Mouse (Mus musculus) heart, postnatal 4 days (tissue): ENCODE measurements around the gene Dtx3. TPM values are rescaled to one million over a fixed set of nuclear protein-coding genes. Genes with fewer than 3 reads are reported as not detected.

ENCODE experiments used
- DNase-seq: peaks from one replicate; pipeline ENCODE4 v3.0.0; 2021
- total RNA-seq, 2 experiments: library from RNA; stranded (reverse); gene quantifications; 2 replicates each; pipeline ENCODE4 v1.2.3; 2021

Dtx3 gene
- total RNA-seq = 10 to 100 TPM; 50.0 to 53.8 TPM

DNA sequence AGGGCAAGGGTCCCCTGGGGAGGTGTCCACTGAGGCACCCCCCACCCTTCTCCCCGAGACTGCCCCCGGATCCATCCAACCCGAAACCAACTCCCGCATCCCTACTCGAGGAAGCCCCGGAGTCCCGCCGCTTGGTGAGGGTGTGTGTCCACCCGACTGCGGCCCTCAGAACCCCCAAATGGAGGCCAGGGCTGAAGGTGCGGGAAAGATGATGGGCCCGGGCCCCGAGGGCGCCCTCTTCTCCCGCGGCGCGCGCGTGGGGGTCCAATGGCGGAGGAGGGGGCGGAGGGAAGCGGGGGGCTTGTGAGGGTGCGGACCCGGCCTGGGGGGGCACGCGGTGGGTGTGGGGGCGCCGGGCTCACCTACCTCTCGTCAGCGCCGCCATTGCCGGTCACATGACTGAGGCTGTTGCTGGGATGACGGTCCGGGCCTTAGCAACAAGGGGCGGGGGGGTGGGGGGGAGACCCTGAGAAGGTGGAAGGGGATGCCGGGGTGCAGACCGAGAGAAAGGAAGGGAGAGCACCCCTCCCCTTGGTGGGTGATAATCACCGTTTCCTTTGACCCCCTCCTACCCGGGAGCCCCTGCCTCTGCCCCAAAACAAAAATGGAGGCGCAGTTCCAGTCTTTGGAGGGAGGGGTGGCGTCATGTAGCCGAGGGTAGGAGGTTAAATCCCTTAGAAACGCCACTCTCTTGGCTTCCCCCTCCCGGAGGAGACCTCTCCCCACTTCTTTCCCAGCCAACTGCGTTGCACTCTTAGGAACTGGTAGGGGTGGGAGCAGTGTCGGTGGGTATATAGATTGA is at the start of gene Dtx3:
Gene Dtx3, minus strand, starts transcription at position 401 of the 802 bp plus-strand sequence.
- peak; percentile 59 for DNase-seq

DNA sequence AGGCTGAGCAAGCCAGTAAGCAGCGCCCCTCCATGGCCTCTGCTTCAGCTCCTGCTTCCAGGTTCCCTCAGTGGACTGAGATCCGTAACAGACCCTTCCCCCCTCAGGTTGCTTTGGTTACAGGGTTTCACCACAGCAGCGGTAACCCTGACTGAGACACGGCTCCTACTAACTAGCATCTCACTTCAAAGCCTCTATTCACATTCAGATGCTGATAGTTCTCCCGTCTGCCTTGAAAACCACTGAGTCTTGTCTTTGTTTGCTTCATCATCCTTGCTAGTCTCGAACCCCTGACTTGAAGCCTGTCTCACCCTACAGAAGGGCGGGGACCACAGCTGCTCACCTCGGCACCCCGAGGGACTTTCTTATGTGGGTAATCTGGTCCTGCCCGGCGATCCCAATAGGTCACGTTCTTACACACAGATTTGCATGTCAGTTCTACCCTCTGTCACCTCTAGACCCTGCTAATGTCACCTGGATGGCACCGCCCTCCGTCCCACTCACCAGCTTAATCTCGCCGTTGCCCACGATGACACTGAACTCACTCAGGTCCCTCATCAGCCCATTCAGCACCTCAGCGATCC is 42.8 kb upstream of the Dtx3 start:
- no peak for DNase-seq

DNA sequence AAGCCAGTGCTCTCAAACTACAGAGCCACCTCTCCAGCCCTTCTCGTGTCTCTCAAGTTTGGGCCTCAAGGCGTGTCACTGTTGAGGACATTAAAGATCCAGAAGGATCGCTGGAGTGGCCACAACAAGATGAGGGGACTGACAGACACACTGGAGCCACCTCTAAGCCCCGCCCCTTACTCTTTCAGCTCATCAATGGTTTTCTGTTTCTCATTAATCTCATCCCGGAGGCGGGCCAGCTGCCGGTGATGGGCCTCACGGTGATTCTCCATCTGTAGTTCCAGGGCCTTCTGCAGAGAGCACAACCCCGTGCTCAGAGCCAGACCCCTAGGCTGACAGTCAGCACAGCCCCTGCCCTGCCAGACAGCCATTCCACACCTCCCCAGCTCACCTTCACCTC is 41.0 kb upstream of the Dtx3 start:
- no peak for DNase-seq

DNA sequence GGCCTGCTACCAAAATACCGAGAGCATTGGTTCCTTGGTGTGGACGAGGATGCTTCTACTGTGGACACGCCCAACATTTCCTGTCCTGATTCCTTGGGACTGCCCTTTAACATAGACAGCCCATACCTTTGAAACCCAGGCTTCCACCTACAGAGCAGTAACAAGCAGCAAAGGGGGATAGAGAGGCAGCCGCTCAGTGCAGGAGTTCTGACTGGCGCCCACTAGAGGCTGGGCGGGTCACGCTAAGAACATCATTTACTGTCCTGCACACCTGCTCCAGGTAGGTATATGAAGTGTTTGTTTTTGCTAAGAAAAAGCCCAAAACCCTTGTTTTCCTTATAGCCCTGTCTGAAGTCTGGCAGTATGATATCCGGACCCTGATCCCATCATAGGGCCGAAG is 37.6 kb upstream of the Dtx3 start:
- no peak for DNase-seq

DNA sequence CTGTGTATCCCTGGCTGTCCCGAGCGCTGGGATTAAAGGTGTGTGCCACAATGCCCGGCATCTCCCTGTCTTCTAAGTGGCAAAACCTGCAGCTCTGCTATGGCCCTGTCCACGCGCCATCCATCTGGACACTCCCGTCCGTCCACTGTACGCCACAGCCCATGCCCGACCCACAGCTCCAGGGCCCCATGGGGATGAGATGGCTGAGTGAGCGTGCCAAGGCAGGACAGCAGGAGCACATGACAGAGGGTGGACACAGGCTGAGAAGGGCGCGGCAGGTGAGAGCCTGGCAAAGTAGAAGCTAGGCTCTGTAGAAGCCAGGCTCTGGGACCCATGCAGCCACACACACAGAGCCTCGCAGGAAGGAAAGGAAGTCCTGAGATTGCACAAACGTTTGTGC is 36.2 kb upstream of the Dtx3 start:
- DNase-seq = no peak

DNA sequence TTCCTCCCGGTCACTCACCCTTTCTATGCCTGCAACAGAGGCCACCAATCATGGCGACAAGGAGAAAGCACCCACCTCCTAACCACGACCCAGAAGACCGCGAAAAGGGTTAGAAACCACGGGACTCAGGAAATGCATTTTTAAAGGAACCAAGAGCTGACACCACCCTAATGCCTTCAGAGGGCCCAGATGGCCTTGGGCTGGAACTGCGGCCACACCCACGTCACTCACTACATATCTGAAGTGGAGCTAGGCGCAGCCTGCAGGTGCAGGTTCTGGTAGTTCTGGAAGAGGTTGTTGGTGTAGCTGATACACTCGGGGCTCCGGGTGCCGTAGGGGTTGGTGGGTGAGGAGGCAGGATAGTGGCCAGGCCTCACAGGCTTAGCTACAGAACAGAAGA is 35.2 kb upstream of the Dtx3 start:
- no peak for DNase-seq

DNA sequence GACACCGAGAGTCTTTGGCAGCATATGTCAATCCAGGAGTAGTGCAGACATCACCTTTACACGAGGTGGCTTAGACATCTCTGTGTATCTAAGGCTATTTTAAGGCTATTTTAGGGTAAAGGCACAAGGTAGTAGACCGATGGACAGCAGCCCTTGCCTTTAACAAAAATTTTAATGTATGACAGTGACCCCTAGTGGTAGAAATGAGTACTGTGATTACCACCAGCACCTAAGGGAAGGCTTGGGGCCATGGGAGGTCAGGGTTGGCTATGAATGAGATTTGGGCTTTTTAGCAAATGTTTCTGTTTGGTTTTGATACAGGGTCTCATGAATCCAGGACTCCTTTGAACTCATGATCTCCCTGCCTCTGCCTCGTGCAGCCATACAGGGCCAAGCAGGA is 33.4 kb upstream of the Dtx3 start:
- DNase-seq = peak; percentile 49

DNA sequence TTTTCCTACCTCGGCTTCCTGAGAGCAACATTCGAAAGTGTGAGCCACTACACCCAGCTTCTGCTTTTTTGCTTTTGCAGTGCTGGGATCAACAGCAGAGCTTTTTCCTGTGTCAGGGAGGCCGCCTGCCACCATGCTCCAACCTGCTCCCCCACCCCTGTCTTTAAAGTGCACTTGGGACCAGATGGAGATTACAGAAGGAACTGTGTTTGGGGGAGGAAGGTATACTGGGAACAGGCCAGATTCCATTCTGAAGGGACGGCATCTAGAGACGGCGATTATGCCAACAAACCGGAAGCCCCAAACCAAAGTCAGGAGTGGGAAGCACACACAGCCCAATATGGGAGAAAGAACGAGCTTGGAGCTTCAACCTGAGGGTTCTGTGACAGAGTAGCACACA is 31.6 kb upstream of the Dtx3 start:
- no peak for DNase-seq

DNA sequence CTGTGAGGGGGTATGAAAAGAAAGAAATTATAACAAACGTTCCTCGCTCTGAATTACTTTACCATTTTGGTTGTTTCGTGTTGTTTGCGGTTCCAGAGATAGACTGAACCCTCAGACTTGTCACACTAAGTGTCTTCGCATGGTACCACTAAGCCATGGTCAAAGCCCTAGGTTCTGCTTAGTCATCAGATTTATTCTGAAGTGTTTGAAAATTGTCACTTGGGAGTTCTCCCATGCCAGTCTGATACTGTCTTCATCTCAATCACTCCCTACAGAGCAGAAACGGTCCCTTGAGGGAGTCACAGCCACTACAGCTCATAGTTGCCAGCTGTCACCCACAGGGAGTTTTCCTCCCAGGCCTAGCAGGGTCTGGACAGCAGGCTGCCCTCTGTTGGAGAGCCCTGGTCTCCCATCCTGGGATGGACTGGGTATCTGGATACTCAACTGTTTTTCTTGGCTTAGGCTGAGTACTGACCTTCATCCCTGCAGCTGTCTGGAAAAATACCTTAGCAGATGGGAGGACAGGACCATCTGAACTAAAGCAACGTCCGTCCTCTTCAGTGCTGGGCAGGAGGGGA is 30.9 kb upstream of the Dtx3 start:
- peak; percentile 26 for DNase-seq

DNA sequence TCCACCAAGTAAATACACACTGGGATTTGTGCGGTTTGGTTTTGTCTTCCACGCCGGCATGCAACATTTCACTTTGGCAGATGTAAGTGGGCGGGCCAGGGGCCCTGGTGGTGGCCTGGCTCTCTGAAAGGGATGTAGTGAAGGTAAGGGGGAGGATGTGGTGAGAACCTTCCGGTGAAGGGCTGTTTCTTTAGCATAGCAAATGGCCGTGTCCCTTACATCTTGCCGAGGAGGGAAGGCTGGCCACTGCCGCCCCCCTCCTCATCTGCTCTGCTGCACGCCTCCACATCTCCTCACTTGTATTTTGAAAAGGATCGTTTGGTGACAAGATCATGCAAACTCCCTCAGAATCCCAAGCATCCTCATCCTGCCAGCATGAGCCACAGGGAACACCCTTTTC is 30.2 kb upstream of the Dtx3 start:
- DNase-seq = no peak

DNA sequence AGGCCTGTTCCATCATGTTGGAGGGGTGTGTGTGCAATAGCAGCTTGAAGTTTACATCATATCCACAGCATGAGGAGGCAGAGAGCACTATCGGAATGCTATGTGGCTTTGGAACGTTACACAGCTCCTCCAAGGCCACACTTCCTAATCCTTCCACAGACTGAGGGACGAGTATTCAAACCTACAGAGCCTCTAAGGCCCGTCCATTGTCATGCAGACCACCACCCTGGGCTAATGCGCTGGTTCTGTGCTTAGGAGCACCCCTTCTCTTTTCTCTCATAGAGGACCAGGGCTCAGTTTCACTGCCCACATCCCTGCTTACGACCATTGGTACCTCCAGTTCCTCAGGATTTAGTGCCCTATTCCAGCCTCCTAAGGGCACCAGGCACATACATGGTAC is 29.7 kb upstream of the Dtx3 start:
- no peak for DNase-seq

DNA sequence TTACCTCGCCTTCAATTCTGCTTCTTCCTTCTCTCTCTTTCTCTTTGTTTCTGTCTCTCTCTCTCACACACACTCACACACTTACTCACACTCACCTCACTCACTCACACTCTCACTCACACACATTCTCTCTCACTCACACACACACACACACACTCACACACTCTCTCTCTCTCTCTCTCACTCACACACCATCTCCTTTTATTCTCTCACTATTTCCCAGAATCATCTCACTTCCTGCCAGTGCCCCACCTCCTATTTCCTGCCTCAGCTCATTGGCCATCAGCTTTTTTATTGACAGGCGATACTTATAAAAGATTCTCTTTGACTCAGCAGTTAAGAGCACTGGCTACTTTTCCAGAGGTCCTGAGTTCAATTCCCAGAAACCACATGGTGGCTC is 22.8 kb upstream of the Dtx3 start:
- no peak for DNase-seq

DNA sequence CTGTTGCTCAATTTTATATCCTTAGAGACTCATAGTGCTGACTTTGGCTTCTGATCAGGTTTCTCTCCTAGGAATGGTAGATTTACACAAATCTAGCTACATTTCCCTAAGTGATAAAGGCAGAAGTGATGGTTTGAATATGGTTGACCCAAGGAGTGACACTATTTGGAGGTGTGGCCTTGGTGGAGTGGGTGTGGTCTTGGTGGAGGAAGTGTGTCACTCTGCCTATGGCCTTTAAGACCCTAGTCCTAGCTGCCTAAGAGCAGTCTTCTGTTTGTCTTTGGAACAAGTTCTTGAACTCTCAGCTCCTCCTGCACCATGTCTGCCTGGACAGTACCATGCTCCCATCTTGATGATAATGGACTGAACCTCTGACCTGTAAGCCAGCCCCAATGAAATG is 21.6 kb upstream of the Dtx3 start:
- DNase-seq = no peak

DNA sequence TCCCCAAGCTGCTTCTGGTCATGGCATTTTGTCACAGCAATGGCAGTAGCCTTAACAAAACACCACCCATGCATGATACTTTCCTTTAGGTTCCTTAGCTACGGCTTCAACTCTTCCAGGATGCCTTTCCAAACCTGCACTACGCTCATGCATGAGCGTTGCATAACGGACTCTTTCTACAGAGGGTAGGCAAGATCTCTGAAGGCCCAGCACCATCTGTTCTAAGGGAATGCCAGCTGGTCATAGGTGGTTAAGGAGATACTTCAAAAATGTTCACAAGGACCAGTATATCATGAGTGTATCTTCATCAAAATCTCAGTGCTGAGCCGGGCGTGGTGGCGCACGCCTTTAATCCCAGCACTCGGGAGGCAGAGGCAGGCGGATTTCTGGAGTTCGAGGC is 20.9 kb upstream of the Dtx3 start:
- DNase-seq = no peak

DNA sequence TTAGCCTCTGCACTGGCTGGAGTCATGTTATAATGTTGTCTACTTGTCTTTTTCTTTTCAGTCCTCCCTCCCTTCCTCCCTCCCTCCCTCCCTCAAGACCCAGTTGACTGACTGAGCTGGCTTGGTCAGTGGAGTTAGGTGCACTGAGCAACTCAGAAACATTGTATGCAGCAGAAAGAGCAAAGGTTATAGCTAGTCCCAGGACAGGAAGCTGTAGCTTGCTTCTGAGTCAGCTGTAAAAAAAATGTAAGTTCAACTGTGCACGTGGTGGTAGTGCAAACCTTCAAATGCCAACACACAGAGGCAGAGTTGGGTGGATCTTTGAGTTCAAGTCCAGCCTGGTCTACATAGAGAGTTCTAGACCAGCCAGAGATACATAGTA is 18.9 kb upstream of the Dtx3 start:
- DNase-seq = no peak

DNA sequence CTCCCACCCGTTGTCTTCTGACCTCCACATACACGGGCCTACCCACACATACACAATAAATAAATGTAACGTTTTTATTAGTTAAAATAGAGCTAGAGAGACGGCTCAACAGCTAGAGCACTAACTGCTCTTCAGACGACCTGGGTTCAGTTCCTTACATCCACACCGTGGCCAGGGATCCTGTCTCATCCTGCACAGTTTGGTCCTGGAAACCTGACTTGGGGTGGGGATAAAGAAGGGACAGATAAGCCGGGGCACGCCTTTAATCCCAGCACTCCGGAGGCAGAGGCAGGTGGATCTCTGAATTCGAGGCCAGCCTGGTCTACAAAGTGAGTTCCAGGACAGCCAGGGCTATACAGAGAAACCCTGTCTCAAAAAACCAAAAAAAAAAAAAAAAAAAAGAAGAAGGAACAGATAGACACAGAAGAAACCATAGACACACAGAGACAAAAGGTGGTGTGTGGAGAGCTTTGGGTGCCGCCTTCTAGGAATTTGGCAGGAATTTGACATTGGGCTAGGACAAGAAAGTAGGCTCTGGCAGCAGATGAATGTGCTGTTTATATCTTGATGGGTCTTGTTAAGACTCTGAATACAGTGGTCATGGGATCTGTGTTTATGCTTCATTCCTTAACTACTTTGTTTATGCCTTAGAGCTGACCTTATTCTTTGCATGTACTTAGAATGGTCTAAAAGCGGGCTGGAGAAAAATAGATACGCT is 18.3 kb upstream of the Dtx3 start:
- DNase-seq = no peak

DNA sequence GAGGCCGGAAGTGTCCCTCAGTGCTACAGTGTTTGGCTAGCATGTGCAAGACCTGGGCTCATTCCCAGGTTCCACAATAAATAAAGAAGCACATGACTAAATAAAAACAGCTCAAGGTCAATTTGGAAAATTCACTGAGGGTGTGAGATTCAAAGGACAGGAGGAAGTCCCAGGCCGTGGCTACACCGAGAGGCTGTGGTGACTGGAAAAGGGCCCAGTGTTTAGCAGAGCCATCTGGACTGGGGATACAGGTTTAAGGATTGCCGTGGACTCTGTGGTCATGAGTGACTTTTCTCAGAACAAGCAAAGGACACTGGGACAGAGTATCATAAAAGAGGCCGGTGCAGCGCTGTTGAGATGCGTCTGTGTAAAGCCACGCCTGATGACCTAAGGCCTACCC is 17.7 kb upstream of the Dtx3 start:
- DNase-seq = no peak

DNA sequence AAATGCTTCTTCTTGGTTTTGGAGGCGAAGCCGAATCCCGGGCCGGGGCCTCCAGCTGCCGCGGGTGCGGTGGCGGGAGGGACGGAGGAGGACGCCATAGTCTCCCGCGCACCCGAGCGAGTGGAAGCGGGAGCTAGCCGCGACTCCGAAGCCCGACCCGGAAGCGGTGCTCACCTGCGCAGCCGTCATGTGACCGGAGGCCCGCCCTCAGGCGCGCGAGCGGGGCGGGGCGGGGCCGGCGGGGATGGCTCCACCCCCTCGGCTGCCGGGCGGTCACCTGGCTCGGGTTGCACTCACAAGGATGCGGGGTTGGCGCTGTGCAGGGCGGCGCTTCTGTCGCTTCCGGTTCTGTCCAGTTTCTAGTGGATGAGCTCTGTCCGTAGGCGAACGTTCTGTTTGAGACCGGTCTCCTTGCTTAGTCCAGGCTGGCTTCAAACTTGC is 15.9 kb upstream of the Dtx3 start, which contains the start of gene Pip4k2c:
Gene Pip4k2c, minus strand, starts transcription at position 172 of the 441 bp plus-strand sequence.
- peak; percentile 89 for DNase-seq

DNA sequence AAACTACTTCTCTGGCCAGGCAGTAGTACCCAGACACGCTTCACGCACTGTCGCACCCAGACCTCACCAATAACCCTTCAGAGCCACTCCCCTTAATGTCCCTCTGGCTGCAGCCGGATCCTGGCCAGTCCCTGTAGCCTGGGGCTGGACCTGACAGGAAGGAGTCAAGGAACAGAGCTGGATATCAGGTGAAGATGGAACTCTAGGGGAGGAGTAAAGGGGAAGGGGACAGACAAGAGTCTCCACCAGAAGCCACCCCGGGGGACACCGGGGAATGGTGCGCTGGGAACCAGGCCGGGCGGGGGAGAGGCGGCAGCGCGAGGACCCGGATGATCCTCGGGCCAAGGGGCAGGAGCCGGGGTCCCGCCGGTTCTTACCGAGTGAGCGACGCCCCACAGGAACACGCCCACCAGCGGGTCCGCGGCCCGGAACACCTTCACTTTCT is 15.5 kb upstream of the Dtx3 start:
- DNase-seq = peak; percentile 39

DNA sequence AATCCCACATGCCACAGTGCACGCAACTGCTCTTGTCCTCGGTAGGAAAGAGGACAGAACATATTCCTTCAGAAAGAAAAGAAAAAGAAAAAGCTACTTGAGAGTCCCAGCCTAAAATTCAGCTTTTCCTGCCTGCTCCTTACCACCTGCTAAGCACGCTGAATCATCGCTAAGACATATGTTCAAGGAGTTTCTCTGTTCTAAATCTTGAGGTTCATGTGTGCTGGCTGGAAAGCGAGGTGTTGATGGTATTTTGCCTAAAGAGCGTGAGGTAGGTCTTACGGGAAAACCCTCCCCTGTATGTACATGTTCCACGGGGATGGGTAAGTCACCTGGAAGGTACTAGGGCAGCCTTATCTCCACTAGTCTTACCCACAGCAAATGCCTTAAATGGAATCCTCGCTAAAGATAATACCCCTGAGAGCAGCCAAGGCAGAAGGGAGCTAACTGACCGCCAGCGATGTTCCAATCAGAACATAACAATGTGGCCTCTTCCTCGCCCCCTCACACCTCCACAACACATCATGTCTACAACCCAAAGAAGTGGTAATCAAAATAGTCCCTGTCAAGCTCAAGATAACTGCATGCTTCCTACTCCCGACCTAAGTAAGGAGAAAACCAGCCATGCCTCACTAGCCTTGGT is 14.5 kb upstream of the Dtx3 start:
- DNase-seq = no peak

DNA sequence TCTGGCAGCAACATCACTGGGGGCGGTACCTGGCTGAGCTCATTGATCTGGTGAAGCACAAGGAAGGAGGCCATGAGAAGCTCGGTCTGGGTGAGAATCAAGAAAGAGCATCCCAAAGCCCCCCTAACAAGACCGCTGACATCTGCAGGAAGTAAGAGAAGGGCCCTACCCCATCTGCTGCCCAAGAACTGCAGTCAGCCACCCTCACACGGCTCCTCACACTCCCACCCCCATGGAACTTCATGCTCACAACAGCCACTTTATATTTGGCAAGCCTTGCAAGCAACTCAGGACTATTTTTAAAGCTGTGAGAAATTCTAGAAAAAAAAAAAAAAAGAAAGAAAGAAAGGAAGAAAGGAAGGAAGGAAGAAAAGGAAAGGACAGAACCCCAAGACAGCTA is 13.4 kb upstream of the Dtx3 start:
- no peak for DNase-seq

DNA sequence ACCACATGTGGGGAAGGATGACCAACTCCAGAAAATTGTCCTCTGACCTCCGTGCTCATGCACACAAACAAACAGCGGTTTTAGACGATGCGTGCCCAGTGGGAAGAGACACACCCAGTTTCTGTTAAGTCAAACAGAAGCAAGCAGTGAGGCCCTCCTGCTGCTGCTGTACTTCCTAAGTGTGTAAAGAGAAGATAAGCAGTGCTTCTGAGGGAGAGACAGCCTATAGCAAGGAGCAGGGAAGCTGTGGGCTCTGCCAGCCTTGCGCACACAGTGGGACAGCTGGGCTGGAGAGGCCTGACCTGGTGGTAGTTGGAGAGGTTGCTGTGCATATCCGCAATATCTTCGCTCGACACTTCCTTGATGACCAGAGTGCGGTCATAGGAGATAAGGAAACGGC is 9.8 kb upstream of the Dtx3 start:
- no peak for DNase-seq

DNA sequence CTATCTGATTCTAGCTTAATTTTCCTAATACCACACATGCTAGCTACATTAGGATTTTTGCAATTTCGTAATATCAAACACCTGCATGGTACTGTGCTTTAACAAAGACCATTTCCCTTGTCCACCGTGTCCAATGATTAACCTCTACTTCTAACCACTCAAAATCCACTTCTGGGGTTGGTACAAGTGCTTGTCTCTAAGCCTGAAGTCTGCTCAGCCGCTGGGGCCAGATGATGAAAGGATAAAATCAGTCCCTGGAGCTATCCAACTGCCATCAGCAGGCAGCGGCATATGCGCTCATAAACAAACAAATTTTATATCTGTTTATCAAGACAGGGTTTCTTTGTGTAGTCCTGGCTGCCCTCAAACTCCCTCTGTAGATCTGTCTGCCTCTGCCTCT is 9.1 kb upstream of the Dtx3 start:
- no peak for DNase-seq
